Mouse (Mus musculus) frontal cortex, postnatal 25 days (tissue): Measurements from ENCODE around the gene Alad.

Experiments
- DNase-seq, 2 experiments: peaks; one replicate each; pipeline ENCODE4 v3.0.0; 2022; ENCODE audit warnings: low spot score in 2 of 2

The Alad gene

DNA sequence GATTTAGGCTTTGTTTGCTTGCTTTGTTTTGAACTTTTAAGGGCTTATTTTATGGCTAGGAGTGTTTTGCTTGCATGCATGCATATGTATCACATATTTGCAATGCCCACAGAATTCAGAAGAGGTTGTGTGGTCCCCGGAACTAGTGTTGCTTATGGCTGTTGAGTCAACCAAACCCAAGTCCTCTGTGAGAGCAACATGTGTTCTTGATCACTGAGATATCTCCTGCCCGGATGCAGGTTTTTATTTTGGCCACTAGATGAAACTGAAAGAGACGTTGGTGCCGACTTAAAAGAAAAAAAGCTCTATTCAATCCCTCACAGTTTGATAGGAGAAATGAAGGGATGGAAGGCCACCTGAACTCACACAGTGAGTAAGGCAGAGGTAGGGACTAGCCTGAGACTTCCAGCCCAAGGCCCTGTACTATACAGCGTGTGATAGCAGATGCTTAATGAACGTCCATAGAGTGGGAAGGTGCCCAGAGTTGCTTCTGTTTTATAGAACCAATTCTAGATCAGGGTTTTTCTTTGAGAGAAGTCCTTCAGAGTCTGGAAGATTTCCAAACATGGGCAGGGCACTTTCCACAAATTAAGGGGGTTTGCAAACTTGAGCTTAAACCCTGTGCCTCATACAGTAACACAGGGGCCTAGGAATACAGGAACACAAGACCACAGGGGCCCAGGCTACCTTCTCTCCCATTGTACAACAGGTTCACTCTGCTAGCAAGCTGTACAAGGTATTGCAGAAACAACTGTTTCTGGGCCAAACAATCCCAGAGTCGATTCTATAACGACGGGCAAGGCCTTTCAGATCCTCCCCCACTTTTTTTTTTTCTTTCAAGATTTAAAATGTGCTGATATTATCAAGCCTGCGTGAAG, 1.9 kb downstream of the Alad start:
- no peak for DNase-seq

DNA sequence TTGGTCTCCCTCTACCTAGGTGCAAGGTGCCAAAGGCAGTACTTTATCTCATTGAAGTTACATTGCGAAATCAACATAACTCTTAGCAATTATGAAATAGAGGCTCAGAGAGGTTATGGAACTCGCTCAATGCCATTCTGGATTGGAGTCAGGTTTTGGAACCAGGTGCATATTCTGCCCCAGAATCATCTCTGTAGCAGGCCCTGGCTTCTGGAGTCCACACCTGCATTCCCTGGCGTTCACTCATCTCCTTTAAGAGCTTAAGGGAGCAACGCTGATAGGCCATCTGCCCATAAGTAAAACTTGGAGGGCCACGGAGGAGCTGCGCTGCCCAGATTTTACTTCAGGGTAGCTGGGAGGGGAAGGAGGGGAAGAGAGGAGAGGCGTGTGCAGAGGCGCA, 2.7 kb downstream of the Alad start:
- no peak for DNase-seq

DNA sequence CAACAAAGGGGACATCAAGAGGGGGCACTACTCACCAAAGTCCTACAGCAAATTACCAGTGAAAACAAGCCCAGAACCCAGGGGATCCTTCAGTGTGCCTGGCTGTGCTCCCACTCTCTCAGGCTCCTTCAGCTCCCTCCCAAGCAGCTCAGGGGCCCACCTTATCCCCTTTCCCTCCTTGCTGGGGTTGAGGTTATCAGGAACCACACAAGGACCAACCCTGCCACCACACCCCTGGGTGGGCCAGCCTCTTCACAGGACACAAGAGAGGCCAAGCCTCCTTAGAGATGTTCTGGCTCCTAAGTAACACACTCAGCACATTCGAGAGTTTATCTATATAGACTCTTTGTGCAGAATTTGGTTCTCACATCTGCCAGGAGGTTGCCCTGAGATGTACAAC, 3.1 kb downstream of the Alad start:
- no peak for DNase-seq

DNA sequence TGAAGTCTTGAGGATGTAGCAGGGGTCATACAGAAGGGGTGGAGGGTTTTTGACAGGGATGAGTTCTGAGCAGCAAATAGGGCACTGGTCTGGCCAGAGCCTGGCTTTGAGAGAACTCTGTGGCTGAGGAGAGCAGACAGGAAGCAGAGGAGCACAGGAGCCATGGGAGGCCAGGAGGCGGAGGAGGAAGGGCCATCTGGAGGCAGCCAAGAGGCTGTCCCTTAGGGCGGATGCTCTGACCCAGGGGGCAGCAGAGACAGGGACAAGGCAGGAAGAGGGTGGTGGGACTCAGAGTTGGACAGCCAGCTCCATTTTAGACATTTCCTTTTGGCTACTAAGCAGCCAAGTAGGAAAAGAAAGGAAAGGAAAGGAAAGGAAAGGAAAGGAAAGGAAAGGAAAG, 3.6 kb downstream of the Alad start:
- no peak for DNase-seq

DNA sequence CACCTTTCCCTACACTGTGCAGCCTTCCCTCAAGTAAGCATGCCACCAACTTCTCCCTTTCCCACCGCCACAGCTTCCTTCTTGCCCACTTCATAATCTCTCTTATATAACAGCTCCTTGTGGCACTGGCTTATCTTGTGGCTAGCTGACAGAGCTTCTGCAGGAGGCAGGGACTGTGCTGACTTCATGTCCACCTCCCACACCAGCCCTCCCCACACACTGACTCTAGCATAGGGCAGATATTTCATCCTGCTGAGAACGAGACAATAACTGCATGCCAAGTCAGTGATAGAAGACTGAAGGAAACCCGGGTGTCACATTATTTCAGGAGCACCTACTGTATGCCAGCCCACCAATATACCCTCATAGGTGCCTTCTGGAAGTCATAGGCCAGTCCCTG, 4.2 kb downstream of the Alad start:
- DNase-seq, result no peak

DNA sequence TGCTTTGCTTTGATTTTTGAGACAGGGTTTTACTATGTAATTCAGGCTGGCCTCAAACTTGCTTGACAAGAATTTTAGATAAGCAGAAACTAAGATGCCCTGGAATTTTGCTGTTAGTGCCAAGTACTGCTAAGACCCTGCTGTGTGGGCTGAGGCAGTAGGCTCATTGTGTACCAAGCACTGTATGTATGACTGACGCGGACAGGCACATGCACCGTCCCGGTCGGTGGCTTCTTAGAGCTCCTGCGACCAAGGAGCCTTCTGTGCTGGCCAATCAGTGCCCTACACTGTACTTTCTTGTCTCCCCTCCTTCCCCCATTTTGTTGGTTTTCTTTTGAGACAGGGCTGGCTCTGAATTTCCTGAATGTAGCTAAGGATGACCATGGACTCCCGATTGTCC, 4.7 kb downstream of the Alad start:
- no peak for DNase-seq

DNA sequence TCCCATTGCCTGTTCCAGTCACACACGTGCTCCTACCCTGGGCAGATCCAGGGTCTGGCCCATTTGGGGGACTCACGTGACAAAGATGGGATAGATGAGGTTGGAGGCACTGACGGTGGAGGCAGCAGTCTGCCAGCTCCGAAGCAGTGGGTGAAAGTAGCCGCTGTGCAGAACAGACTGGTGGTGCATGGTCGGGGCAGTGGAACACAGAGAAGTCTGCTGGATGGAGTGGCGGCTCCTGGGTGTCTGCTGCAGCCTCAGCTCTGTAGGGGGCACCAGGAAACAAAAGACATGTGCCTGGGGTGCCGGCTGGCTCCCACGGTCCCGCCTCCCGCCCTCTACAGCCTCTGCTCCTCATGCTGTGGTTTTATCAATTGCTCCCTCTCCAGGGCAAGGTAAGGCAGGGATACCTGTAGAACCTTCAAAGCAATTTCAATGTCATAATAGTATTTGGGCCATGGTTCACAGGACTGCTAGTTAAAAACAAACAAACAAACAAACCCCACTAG, 5.7 kb downstream of the Alad start:
- DNase-seq, result no peak

DNA sequence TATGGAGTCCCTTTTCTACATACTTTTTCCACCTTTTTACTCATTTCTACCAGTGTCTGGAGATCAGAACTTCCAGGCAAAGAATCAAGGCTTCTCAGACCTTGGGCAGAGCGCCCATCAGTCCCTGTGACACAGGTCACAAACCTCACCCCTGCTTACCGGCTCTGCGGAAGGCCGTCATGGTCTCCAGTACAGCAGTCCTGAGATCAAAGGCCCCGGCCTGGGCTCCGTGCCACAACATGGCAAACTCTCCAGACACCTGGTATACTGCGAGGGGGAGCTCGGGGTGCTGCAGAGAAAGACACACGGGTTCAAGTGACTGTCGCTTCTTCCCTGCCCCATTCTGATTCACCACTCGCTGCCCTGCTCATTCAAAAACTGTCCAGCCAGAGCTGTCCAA, 9.8 kb downstream of the Alad start:
- DNase-seq, result no peak

DNA sequence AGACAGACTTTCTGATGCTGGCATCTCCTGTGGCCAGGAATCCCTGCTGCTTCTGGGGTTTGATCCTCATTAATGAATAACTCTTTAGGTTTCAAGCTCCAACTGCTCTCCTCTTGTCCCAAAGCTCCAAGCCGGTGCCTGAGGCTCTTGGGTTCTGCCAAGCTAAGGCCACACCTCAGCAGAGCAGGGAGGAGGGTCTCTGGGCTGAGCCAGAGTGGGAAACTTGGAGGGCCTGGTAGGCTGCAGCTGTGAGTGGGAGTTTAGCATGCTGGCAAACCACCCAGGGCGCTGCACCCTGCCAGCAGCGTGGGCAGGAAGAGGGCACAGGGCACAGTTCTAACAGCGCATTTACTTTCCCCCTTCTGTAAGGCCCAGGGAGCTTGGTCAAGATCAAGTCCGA, 10.9 kb downstream of the Alad start:
- DNase-seq, result no peak

DNA sequence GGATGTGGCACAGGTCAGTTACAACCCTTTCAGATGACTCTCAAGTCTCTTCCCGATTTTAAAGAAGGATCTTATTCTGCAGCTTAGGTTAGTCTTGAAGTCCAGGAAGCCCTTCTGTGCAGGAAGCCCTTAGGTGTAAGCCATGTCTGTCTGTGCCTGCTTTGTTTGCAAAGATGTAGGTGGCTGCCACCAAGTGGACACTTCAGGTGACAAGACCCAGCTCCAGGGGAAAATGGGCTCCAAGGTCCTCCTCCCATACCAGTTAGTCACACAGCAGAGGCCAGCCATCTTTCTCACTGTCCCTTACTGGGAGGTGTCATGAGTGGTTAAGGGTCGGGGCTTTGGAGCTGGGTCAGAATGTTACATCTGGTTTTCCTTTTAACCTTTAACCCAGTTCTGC, 12.9 kb downstream of the Alad start:
- no peak for DNase-seq

DNA sequence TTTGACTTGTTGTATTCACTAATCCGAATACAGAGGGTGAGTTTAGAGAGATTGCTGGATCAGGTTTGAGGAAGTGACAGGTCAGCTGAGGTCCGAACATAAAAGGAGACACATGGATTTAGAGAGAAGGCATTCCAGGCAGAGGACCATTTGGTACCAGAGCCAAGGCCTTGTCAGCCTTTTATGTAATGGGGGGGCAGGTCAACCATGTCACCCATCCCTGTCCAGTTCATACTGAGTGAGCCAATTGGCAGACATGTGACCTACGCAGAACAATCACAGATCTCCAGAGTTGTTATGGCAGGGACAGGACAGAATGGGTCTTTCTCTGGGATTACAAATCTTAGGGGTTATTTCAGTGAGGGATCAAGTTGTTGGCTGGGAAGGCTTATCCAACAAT, 13.7 kb downstream of the Alad start:
- DNase-seq, result no peak

DNA sequence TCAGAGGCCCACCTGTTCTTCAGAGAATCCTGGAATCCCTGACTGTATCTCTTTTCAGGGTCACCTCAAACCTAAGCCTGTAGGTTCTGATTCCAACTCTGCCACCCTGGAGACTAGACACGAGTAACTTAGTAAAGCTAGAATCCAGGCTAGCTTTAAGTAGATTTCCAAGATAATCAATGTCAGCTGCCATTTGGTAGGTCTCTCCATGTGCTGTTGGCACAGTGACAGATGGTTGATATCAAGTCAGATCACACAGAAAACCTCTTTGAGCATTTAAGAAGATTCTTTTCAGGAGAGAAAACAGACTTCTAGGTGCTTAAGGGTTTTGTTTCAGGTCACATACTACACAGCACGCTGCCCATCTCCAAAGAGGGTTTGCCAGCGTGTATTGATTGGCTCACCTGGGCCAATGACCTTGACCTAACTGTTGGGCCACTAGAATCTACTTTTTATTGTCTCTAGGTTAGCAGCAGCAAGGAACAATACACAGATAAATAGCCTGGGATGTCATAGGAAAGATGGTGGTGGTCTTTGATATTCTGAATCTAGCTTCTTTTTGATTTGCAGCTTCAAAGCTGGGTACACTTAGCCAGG, 16.2 kb downstream of the Alad start, which contains the start of gene Hdhd3:
Hdhd3 (minus strand) TSS at position 94 of the 597 bp plus-strand sequence.
- no peak for DNase-seq

DNA sequence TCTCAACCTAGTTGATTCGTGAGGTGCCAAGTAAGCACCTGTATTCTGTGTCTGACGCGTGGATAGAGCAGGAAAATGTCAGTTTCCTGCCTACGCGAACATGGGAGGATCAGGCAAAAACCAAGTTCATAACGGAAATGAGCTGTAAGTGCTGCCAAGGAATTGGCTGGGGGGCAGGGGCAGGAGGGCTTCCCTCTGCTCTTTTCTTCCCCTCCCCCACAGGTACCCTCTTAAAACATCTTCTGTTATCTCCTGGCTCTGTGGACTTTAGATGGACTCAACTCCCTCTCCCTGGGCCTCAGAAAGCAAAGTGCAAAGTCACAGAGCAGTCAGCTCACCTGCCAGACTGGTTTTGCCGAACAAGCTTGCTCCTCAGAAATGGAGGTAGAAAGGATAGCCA, 16.7 kb downstream of the Alad start:
- DNase-seq, result no peak

DNA sequence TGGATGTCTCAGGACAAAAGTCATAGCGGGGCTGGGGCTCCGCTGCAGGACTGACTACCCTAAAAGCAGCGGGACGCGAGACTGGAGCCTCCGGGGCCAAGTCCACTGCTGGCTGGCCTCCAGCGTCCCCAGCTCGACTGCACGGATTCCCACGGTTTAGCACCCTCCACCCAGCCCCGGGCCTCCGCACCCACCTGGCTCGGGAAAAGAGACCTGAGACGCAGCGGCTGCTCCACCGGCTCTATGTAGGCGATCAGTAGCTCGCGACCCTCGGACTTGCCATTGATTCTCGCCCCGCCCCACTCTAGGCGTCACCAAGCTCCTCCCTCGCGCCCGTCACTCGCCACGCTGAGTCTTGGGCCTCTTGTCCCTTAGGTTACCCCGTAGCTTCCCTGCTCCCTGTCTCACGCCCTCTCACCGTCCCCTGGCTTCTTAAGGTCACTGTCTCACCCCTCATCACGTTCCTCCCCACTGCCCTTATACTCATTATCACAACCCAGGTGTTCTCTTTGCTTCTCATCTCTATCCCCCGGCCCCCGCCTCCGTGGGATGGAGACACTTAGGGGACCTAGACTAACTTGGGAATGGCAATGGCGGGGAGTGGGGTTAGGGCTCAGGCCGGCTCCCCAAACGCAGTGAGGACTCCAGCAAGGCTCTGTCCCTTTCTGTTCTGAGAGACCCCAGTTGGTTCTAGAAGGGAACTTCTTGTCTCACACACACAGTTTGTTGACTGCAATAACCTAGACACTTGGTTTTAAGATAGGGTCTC, 17.6 kb downstream of the Alad start:
- peak; percentile 80 to 85 for DNase-seq

DNA sequence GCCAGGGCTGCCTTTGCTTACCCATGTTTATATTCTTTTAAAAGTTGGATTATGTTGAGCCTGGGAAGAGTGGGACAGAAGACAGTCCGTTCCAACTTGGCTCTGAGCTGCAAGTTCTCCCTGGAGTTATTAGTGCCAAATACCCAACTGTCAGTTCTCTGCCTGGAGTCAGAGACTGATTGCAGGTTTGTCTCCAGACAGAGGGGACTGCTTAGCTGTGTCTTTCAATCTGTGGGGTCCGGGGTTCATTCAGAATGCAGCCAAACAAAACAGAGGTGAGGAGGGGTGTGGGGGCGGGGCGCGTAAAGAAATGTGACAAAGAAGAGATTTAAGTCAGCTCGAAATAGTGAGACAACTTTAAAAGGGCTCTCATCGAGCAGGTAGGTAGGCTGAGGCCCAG, 18.2 kb downstream of the Alad start:
- DNase-seq, result no peak

DNA sequence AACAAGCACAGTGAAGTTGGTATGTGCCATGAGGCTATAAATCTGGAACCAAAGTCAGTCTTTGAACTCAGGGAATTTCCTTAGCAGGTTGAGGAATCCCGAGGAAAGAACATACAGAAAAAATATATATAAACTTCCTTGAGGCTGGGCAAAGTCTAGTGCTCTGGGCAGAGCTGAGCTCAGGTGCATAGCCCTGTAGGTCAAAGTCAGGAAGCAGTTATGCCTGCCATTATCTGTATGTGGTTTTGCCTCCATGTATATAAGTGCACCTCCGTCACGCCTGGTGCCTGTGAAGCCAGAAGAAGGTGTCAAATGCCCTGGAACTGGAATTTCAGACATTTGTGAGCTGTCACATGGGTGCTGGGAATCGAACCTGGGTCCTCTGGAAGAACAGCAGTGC, 18.9 kb downstream of the Alad start:
- no peak for DNase-seq

DNA sequence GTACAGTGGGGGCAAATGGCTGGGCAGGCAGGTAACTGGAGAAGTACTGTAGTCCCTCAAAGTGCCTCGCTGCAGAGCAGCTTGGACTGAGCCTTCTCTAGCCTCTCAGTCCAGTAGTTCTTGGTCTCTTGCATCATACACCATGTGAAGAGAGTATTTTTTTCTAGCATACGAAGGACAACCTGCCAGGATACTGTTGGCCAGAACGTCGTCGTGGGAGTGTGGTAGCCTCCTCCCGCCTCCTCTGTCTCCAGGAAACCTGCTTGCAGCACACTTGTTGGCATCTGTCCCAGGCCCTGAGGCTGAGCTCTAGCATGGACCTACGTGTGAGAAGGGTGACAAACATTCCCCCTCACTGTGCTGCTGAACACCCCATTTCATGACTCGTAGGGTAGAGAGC, 22.9 kb downstream of the Alad start:
- no peak for DNase-seq

DNA sequence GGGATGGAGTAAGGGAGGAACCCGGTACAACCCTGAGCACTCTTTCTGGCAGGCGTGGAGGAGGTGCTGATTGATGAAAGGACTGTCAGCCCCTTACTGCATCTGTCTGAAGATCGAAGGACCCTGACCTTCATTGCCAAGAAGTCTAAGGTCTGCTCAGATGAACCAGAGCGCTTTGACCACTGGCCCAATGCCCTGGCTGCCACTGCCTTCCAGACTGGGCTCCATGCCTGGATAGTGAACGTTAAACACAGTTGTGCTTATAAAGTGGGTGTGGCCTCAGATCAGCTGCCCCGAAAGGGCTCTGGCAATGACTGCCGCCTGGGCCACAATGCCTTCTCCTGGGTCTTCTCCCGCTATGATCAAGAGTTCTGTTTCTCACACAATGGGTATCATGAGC, 23.8 kb downstream of the Alad start:
- DNase-seq, result no peak

DNA sequence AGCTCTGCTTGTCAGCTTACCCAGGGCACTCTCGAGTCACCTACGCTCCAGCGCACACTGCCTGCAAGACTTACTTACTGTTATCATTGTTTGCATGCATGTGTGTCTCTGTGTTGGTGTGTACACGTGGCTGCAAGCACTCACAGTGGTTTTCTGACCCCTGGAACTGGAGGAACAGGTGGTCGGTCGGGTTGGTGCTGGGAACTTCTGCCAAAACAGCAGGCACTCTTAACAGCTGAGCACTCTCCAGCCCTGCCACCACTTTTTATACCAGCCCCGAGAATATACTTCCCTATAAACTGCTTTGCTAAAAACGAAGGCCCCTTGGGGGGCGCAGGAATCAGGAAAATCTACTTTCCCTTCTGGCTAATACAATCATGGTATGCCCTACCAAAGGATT, 25.5 kb downstream of the Alad start:
- no peak for DNase-seq

DNA sequence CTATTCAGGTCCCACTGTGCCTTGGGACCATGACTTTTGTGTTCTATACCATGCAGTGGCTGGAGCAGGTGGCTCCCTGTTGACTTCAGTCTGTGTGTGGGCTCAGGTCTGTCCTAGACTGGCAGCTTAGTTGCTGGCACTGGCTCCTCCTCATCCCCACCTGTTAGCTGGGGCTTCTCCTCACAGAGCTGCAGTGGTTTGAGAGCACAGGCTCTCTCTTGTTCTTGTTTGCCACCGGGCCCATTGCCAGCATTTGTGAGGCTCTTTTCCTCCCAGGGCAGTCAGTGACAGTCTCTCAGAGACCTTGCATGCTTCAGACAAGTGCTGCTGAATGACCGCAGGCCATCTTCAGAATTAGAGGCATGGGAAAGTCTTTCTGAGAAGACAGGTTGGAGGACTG, 27.0 kb downstream of the Alad start:
- no peak for DNase-seq

DNA sequence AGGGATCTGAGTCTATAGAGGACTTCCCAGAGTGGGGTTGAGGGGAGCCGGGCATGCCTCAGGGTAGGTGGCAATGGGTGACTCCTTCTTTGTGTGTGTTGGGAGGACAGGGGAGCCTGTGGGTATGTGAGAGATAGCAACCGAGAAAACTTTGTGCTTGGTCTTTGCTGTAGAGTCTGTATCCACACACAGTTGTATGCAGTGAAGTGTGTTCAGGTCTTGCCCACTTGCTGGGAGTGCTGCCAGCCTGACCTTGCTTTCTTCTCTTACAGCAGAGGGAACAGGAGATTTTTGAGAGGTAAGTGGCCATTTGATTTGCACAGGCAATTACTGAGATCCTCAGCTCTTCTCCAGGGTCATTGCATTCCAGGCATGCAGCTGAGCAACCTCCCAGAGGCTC, 31.8 kb downstream of the Alad start:
- DNase-seq, result no peak

DNA sequence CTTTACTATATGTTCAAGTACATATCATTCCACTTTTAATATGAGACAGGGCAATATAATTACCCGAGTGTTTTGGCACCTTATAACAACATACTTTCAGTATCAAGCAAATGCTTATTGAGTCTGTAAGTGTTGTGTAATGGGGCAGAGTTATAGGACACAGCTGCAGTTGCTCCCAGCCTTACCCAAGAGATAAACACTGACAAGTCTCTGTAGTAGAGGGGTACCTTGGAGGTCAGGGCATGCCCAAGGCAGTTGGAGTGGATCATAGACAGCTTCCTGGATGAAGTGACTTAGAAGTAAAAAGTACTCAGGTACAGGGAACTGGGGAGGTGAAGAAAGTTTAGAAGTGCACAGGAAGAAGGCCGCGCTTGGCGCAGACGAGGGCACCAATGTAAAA, 32.5 kb downstream of the Alad start:
- DNase-seq, result no peak
